Mouse (Mus musculus) limb, embryonic 11.5 days (tissue): ENCODE measurements at regions not wholly inside any gene's neighbourhood (a gene's known extent, or its start where the extent isn't known, plus 50 kb on each side); places are given as distances from the start of the nearest gene placed in this dataset.
A peak's percentile ranks its signal among the peaks of the same experiment; 100 is the strongest.
"Not testable (repeated sequence)": the region's sequence is repeated elsewhere in the genome, so short reads cannot be mapped to it uniquely, and the experiment has no call there.

ENCODE experiments used
- ATAC-seq: fragments of 200-750 bp; cut with Nextera tagmentation; 2 replicates; pipeline ENCODE4 v1.8.0; 2017; ENCODE audit warnings: low read depth; ENCODE audit not compliant: insufficient number of reproducible peaks, low FRiP score, low TSS enrichment
- DNase-seq: peaks from one replicate; pipeline ENCODE4 v3.0.0-alpha.2; 2015; ENCODE audit warnings: low spot score
- H3K27ac ChIP-seq: fragments of 300-500 bp; sonication (generic); replicated peaks from 2 replicates; pipeline ENCODE4 v1.5.1; 2014; ENCODE audit warnings: low read depth, mild to moderate bottlenecking, low read length
- H3K27me3 ChIP-seq: fragments of 300-500 bp; sonication (generic); 2 replicates; pipeline ENCODE4 v1.6.1; 2014; ENCODE audit warnings: mild to moderate bottlenecking, low read length, mixed read lengths; ENCODE audit not compliant: control insufficient read depth, insufficient read depth
- H3K36me3 ChIP-seq: fragments of 300-500 bp; sonication (generic); 2 replicates; pipeline ENCODE4 v1.6.1; 2014; ENCODE audit warnings: mild to moderate bottlenecking, low read length, moderate library complexity, mixed read lengths; ENCODE audit not compliant: control insufficient read depth, insufficient read depth
- H3K4me1 ChIP-seq: fragments of 300-500 bp; sonication (generic); 2 replicates; pipeline ENCODE4 v1.6.1; 2014; ENCODE audit warnings: low read length, mixed read lengths; ENCODE audit not compliant: control insufficient read depth, insufficient read depth
- H3K4me2 ChIP-seq: fragments of 300-500 bp; sonication (generic); 2 replicates; pipeline ENCODE4 v1.6.1; 2014; ENCODE audit warnings: low read depth, mild to moderate bottlenecking, moderate library complexity; ENCODE audit not compliant: severe bottlenecking
- H3K4me3 ChIP-seq: fragments of 300-500 bp; sonication (generic); 2 replicates; pipeline ENCODE4 v1.5.1; 2014; ENCODE audit warnings: low read depth, low read length
- H3K9ac ChIP-seq: fragments of 300-500 bp; sonication (generic); 2 replicates; pipeline ENCODE4 v1.6.1; 2014; ENCODE audit warnings: mild to moderate bottlenecking, low read length
- H3K9me3 ChIP-seq: fragments of 300-500 bp; sonication (generic); 2 replicates; pipeline ENCODE4 v1.6.1; 2016; ENCODE audit warnings: low read length; ENCODE audit not compliant: control insufficient read depth
- WGBS: fragments of 180-500 bp; shearing (Covaris S2); extraction: QIAGEN DNeasy Blood & Tissue Kit; methylation state at CpG from one replicate; pipeline ENCODE4 v1.1.7; 2014; 5-methylcytosine and 5-hydroxymethylcytosine counted together

- H3K36me3 ChIP-seq, H3K4me1 ChIP-seq, H3K27ac ChIP-seq, H3K4me3 ChIP-seq, H3K9me3 ChIP-seq, H3K9ac ChIP-seq, DNase-seq, ATAC-seq, H3K27me3 ChIP-seq, H3K4me2 ChIP-seq: not testable (repeated sequence)
Measured at GRCm38 (mm10) chr17:50419551-50419950, 89.7 kb upstream of the Plcl2 start.

DNA sequence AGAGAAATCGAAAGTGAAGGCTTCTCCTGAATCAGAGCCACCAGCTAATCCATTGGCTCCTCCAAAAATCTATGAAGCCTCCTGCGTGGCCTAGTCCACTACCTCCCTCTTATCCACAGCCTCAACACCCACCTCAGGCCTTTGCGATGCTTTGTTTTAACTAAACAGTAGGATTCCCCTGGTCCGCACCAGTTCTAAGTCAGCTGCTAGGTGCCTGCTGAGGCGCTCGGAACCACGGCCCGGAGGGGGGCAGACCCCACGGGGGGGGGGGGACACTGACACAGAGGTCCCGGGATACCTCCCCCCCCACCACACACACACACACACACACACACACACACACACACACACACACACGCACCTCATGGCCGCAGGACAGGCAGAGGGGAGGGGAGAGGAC is 89.2 kb upstream of the Plcl2 start:
- Histone ChIP-seq H3K4me3 (no peak overlapping the region), H3K27ac (no peak overlapping the region), H3K4me1 (no peaks in the 10 kb centered on the region), H3K9ac (no peak overlapping the region), H3K27me3 (no peaks in the 10 kb centered on the region), H3K36me3 (no peaks in the 10 kb centered on the region), H3K9me3 (no peaks in the 10 kb centered on the region), H3K4me2 (no peak overlapping the region)
- DNase-seq: no peak
- 78% methylated on average over 11 of the region's 12 CpGs for WGBS
- ATAC-seq: peak; percentile 81; the same call in 1 of the 2 replicates

DNA sequence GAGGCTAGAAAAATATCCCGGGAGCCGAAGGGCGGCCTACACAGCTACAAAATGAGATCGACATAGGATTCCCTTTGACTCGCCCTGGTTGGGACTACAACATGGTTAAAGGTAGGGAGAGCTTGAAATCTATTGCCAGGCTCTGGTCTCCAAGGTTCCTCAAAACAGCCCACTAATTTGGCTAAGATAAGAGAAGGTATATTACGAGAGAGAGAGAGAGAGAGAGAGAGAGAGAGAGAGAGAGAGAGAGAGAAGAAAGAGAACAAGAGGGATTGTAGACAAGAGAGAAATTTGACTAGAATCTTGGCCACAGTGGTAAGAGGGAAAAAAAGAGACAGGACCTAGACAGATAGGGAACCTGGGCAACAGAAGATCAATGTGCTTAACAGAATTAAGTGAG is 88.5 kb upstream of the Plcl2 start:
- no peaks in the 10 kb centered on the region for H3K9me3 ChIP-seq
- 94% methylated on average over 6 of the region's 6 CpGs for WGBS
- DNase-seq: no peak
- no peak overlapping the region for H3K9ac ChIP-seq
- no peak for ATAC-seq
- H3K27ac ChIP-seq: no peak overlapping the region
- no peaks in the 10 kb centered on the region for H3K27me3 ChIP-seq
- no peaks in the 10 kb centered on the region for H3K36me3 ChIP-seq
- no peaks in the 10 kb centered on the region for H3K4me1 ChIP-seq
- no peak overlapping the region for H3K4me3 ChIP-seq
- no peak overlapping the region for H3K4me2 ChIP-seq

DNA sequence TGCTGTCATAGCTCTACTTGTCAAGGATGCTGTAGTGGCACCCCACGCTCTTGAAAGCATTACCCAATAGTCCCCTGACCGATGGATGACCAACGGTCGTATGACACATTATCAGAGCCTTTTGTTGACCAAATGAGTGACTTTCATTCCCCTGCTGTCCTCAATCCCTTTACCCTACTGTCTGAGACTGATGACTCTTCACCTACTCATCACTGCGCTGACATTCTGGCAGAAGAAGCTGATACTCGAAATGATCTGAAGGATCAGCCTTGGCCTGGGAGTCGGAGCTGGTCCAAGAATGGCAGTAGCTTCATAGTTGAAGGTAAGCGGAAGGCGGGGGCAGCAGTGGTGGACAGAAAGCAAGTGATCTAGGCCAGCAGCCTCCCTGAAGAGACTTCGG is 87.7 kb upstream of the Plcl2 start:
- DNase-seq (no peak), ATAC-seq (no peak)
- 94% methylated on average over 10 of the region's 10 CpGs for WGBS
- Histone ChIP-seq H3K4me1 (no peaks in the 10 kb centered on the region), H3K9me3 (no peaks in the 10 kb centered on the region), H3K4me2 (no peak overlapping the region), H3K9ac (no peak overlapping the region), H3K4me3 (no peak overlapping the region), H3K27ac (no peak overlapping the region), H3K36me3 (no peaks in the 10 kb centered on the region), H3K27me3 (no peaks in the 10 kb centered on the region)

DNA sequence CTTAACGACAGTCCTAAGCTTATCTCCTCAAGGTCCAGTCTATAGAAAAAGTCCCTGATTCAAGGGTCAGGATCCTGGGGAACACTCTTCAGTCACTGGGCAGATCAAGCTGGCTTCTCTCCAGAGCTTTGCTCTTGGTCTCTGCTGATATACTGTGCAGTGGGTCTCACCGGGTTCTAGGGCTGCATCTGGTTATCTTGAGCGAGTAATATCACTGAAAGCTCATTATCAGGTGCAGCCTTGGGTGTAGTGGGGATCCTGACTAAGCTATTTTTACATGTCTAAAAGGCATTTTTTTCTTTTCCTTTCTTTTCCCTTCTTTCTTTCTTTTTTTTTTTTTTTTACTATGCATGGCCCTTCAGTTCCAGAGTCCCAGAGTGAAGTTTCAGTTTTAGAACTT is 84.1 kb upstream of the Plcl2 start:
- ATAC-seq (no peak), DNase-seq (no peak)
- Histone ChIP-seq H3K4me1 (no peaks in the 10 kb centered on the region), H3K4me3 (no peak overlapping the region), H3K27ac (no peak overlapping the region), H3K9me3 (no peaks in the 10 kb centered on the region), H3K9ac (no peak overlapping the region), H3K36me3 (no peaks in the 10 kb centered on the region), H3K4me2 (no peak overlapping the region), H3K27me3 (no peaks in the 10 kb centered on the region)
- WGBS: 90% methylated on average over 3 of the region's 3 CpGs

DNA sequence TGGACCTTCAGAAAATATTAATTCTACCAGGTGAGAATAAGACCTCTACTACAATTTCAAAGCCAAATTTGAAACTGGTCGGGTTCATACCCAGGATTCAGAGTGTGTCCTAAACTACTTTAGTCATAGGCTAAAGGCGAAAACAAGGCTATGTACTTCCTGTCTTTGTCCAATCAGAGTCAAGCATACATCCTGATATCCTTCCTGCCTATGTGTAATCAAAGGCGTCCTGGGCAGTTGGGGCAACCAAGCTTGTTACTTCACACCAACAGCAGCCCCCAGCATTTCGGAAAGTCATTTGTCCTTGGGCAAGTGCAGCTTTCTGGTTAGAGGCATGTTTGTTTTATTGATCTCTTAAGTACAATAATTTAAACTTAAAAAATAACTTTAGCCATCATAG is 83.7 kb upstream of the Plcl2 start:
- H3K4me1 ChIP-seq: no peaks in the 10 kb centered on the region
- H3K9ac ChIP-seq: no peak overlapping the region
- H3K4me2 ChIP-seq: no peak overlapping the region
- no peak for DNase-seq
- no peak overlapping the region for H3K4me3 ChIP-seq
- 87% methylated on average over 4 of the region's 4 CpGs for WGBS
- H3K27me3 ChIP-seq: no peaks in the 10 kb centered on the region
- ATAC-seq: no peak
- H3K9me3 ChIP-seq: no peaks in the 10 kb centered on the region
- H3K36me3 ChIP-seq: no peaks in the 10 kb centered on the region
- H3K27ac ChIP-seq: no peak overlapping the region

DNA sequence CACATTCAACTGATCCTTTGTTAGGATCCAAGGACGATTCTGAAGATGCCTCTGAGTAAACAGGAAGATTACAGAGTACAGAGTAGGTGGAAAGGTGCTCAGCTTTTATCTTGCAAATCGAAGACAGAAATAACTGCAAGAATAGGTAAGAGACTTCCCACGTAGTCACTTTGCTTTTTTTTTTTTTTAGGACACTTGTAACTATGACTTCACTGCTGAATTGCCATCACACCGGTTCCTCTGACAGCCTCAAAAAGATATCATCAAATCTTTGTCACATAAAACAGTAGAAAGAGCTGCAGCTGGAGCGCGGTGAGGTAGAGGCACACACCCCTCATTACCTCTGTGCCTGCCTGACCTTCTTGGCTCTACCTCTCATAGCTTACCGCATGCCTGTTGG is 83.1 kb upstream of the Plcl2 start:
- Histone ChIP-seq H3K4me2 (no peak overlapping the region), H3K9me3 (no peaks in the 10 kb centered on the region), H3K27me3 (no peaks in the 10 kb centered on the region), H3K27ac (no peak overlapping the region), H3K4me3 (no peak overlapping the region), H3K9ac (no peak overlapping the region), H3K36me3 (no peaks in the 10 kb centered on the region), H3K4me1 (no peaks in the 10 kb centered on the region)
- 74% methylated on average over 7 of the region's 7 CpGs for WGBS
- DNase-seq (no peak), ATAC-seq (no peak)

DNA sequence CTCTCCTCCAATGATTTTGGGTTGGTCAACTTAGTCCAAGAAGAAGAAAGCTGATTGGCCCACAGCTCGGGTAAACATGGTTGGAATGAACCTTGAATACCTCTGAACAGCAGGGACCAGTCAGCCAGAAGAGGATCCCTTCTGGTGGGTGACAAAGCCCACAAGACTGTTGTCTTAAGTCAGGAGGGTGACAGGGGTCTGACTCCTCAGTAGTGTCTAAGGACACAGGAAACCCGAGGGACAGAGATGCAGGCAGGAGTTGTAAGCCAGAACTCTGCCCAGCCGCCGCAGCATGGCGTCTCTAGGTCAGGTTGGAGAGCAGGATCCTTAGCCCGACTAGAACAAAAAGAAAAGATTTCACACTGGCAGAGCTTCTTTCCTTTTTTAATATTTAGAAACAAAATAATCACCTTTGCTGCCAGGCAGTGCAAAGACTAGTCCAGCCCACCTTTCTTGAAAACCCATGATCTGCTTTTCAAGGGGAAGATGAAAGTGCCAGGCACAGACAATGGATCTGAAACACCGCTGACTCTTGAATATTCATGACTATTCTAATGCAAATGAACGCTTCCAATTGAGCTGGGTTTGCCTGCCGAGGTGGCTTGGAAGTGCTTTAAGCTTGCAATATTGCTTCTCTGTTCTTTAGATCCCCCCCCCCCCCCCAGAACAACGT is 81.7 kb upstream of the Plcl2 start:
- ATAC-seq (no peak), DNase-seq (no peak)
- Histone ChIP-seq H3K9me3 (no peaks in the 10 kb centered on the region), H3K4me1 (no peaks in the 10 kb centered on the region), H3K36me3 (no peaks in the 10 kb centered on the region), H3K4me3 (no peak overlapping the region), H3K4me2 (no peak overlapping the region), H3K27me3 (no peaks in the 10 kb centered on the region), H3K27ac (no peak overlapping the region), H3K9ac (no peak overlapping the region)
- 30% methylated on average over 10 of the region's 10 CpGs for WGBS

- H3K9ac ChIP-seq: no peak overlapping the region
- DNase-seq: no peak
- no peaks in the 10 kb centered on the region for H3K27me3 ChIP-seq
- no peaks in the 10 kb centered on the region for H3K4me1 ChIP-seq
- no peak for ATAC-seq
- no peaks in the 10 kb centered on the region for H3K9me3 ChIP-seq
- no peaks in the 10 kb centered on the region for H3K36me3 ChIP-seq
- no peak overlapping the region for H3K4me2 ChIP-seq
- no peak overlapping the region for H3K27ac ChIP-seq
- WGBS: 57% methylated on average over 5 of the region's 5 CpGs
- no peak overlapping the region for H3K4me3 ChIP-seq
Measured at GRCm38 (mm10) chr17:50428004-50428560, 81.1 kb upstream of the Plcl2 start.
